Mouse (Mus musculus) heart, embryonic 11.5 days (tissue): Measurements from ENCODE around the gene Lrrn4cl. TPM values are rescaled to one million over a fixed set of nuclear protein-coding genes. Genes with fewer than 3 reads are reported as not detected.
"Not testable (repeated sequence)": the region's sequence is repeated elsewhere in the genome, so short reads cannot be mapped to it uniquely, and the experiment has no call there.

Source experiments
- ATAC-seq: fragments of 200-750 bp; cut with Nextera tagmentation; replicated peaks from 2 replicates; pipeline ENCODE4 v1.8.0; 2017; ENCODE audit warnings: moderate library complexity; ENCODE audit not compliant: insufficient number of reproducible peaks, low FRiP score, low TSS enrichment
- H3K27ac ChIP-seq: fragments of 300-500 bp; sonication (generic); 2 replicates; pipeline ENCODE4 v1.5.1; 2014; ENCODE audit warnings: mild to moderate bottlenecking, low read depth, low read length
- H3K27me3 ChIP-seq: fragments of 300-500 bp; sonication (generic); 2 replicates; pipeline ENCODE4 v1.6.1; 2014; ENCODE audit warnings: mild to moderate bottlenecking, low read length, mixed read lengths; ENCODE audit not compliant: control insufficient read depth, insufficient read depth
- H3K36me3 ChIP-seq: fragments of 300-500 bp; sonication (generic); 2 replicates; pipeline ENCODE4 v1.6.1; 2014; ENCODE audit warnings: mild to moderate bottlenecking, low read length, moderate library complexity, mixed read lengths; ENCODE audit not compliant: control insufficient read depth, insufficient read depth
- H3K4me1 ChIP-seq: fragments of 300-500 bp; sonication (generic); 2 replicates; pipeline ENCODE4 v1.6.1; 2014; ENCODE audit warnings: low read length; ENCODE audit not compliant: control insufficient read depth, insufficient read depth
- H3K4me2 ChIP-seq: fragments of 300-500 bp; sonication (generic); 2 replicates; pipeline ENCODE4 v1.6.1; 2014; ENCODE audit warnings: mild to moderate bottlenecking, moderate library complexity
- H3K4me3 ChIP-seq: fragments of 300-500 bp; sonication (generic); 2 replicates; pipeline ENCODE4 v1.5.1; 2014; ENCODE audit warnings: low read depth, low read length
- H3K9ac ChIP-seq: fragments of 300-500 bp; sonication (generic); 2 replicates; pipeline ENCODE4 v1.6.1; 2014; ENCODE audit warnings: mild to moderate bottlenecking, low read depth, low read length, moderate library complexity
- H3K9me3 ChIP-seq: fragments of 300-500 bp; sonication (generic); replicated peaks from 2 replicates; pipeline ENCODE4 v1.6.1; 2016; ENCODE audit warnings: low read length; ENCODE audit not compliant: control insufficient read depth
- WGBS: fragments of 180-500 bp; shearing (Covaris S2); extraction: QIAGEN DNeasy Blood & Tissue Kit; methylation state at CpG from one replicate; pipeline ENCODE4 v1.1.7; 2014; ENCODE audit not compliant: insufficient replicate concordance; 5-methylcytosine and 5-hydroxymethylcytosine counted together
- polyA plus RNA-seq: library from polyadenylated mRNA; unstranded; fragments of >200 nt; fragmentation: Nextera tagmentation; extraction: Ambion mirVana; gene quantifications from 2 replicates; pipeline ENCODE4 v1.2.1, GENCODE M21; 2014

Gene Lrrn4cl
- polyA plus RNA-seq, 1 experiment from 2014 or later: 0.33 TPM

GRCm38 (mm10) chr19:8870381-8870780, 19.8 kb downstream of the Lrrn4cl start:
- H3K27me3 ChIP-seq, H3K4me1 ChIP-seq, H3K36me3 ChIP-seq, H3K9me3 ChIP-seq, H3K27ac ChIP-seq, ATAC-seq, H3K9ac ChIP-seq: not testable (repeated sequence)
- Histone ChIP-seq H3K4me3 (peak overlapping the region; percentile 80; the same call in 1 of the 2 replicates), H3K4me2 (peak overlapping the region; percentile 91)
- WGBS: 56% methylated on average over 3 of the region's 3 CpGs

- H3K9ac ChIP-seq: peak overlapping the region; percentile 80
- H3K4me1 ChIP-seq: peaks cover 6% of the 10 kb centered on the region
- WGBS: 47% methylated on average over 9 of the region's 9 CpGs
- H3K27me3 ChIP-seq: no peaks in the 10 kb centered on the region
- peak overlapping the region; percentile 91 for H3K4me2 ChIP-seq
- peak overlapping the region; percentile 80 for H3K4me3 ChIP-seq
- no peak; the same call in 1 of the 2 replicates for ATAC-seq
- H3K36me3 ChIP-seq: peaks cover 5% of the 10 kb centered on the region; the same call in 1 of the 2 replicates
- peak overlapping the region; percentile 76 for H3K27ac ChIP-seq
- no peaks in the 10 kb centered on the region for H3K9me3 ChIP-seq
Measured at GRCm38 (mm10) chr19:8870838-8871237, 20.3 kb downstream of the Lrrn4cl start.

- Histone ChIP-seq H3K27ac (peak within 1 kb of the TSS; percentile 82), H3K9ac (peak within 1 kb of the TSS; percentile 80), H3K4me2 (peak within 1 kb of the TSS; percentile 91), H3K9me3 (no peaks in the 10 kb centered on the region), H3K36me3 (peaks cover 7% of the 10 kb centered on the region; the same call in 1 of the 2 replicates), H3K4me3 (peak within 1 kb of the TSS; percentile 80), H3K4me1 (peaks cover 6% of the 10 kb centered on the region), H3K27me3 (no peaks in the 10 kb centered on the region)
- peak; percentile 97 for ATAC-seq
- WGBS: under 1% methylated on average over 59 of the region's 59 CpGs
Measured at GRCm38 (mm10) chr19:8871267-8872186, 21.0 kb downstream of the Lrrn4cl start, which contains the start of gene Ubxn1. Gene Ubxn1 (plus strand): TSS chr19:8871496.

GRCm38 (mm10) chr19:8872266-8872840, 21.8 kb downstream of the Lrrn4cl start:
- H3K36me3 ChIP-seq: peaks cover 7% of the 10 kb centered on the region; the same call in 1 of the 2 replicates
- H3K9me3 ChIP-seq: no peaks in the 10 kb centered on the region
- peak overlapping the region; percentile 80 for H3K9ac ChIP-seq
- no peak for ATAC-seq
- H3K27me3 ChIP-seq: no peaks in the 10 kb centered on the region
- H3K27ac ChIP-seq: peak overlapping the region; percentile 82; the same call in 1 of the 2 replicates
- peak overlapping the region; percentile 91 for H3K4me2 ChIP-seq
- H3K4me1 ChIP-seq: peaks cover 6% of the 10 kb centered on the region
- H3K4me3 ChIP-seq: peak overlapping the region; percentile 80
- WGBS: 73% methylated on average over 10 of the region's 10 CpGs

GRCm38 (mm10) chr19:8875031-8875430, 24.5 kb downstream of the Lrrn4cl start:
- H3K9ac ChIP-seq: no peak overlapping the region
- H3K27ac ChIP-seq: no peak overlapping the region
- H3K27me3 ChIP-seq: no peaks in the 10 kb centered on the region
- peaks cover 9% of the 10 kb centered on the region; the same call in 1 of the 2 replicates for H3K36me3 ChIP-seq
- no peak for ATAC-seq
- peaks cover 14% of the 10 kb centered on the region for H3K4me1 ChIP-seq
- WGBS: 89% methylated on average over 7 of the region's 7 CpGs
- no peak overlapping the region for H3K4me2 ChIP-seq
- H3K4me3 ChIP-seq: no peak overlapping the region
- no peaks in the 10 kb centered on the region for H3K9me3 ChIP-seq

- H3K27ac ChIP-seq: peak within 1 kb of the TSS; percentile 63
- peaks cover 7% of the 10 kb centered on the region; the same call in 1 of the 2 replicates for H3K4me1 ChIP-seq
- H3K9ac ChIP-seq: peak within 1 kb of the TSS; percentile 82
- peaks cover 5% of the 10 kb centered on the region; the same call in 1 of the 2 replicates for H3K36me3 ChIP-seq
- no peaks in the 10 kb centered on the region for H3K9me3 ChIP-seq
- ATAC-seq: peak; percentile 91
- no peaks in the 10 kb centered on the region for H3K27me3 ChIP-seq
- H3K4me3 ChIP-seq: peak within 1 kb of the TSS; percentile 70
- H3K4me2 ChIP-seq: peak within 1 kb of the TSS; percentile 73
- WGBS: under 1% methylated on average over 42 of the region's 42 CpGs
Measured at GRCm38 (mm10) chr19:8880311-8881033, 29.9 kb downstream of the Lrrn4cl start, which contains the start of gene Uqcc3. Gene Uqcc3 (minus strand): TSS chr19:8880923.

GRCm38 (mm10) chr19:8881034-8881392, 30.4 kb downstream of the Lrrn4cl start:
- Histone ChIP-seq H3K4me3 (peak overlapping the region; percentile 70), H3K4me2 (peak overlapping the region; percentile 73), H3K36me3 (0 out of 2 replicates have a peak, but pooled peaks cover 2% of the 10 kb centered on the region), H3K27me3 (no peaks in the 10 kb centered on the region), H3K9me3 (no peaks in the 10 kb centered on the region), H3K9ac (peak overlapping the region; percentile 82; the same call in 1 of the 2 replicates), H3K4me1 (peaks cover 7% of the 10 kb centered on the region; the same call in 1 of the 2 replicates), H3K27ac (no peak overlapping the region)
- no peak for ATAC-seq
- WGBS: 24% methylated on average over 3 of the region's 3 CpGs

GRCm38 (mm10) chr19:8883616-8884015, 33.0 kb downstream of the Lrrn4cl start, which contains the start of the genes Lbhd1 and Gm49403:
Gene Lbhd1 (plus strand): TSS chr19:8883732.
Gene Gm49403 (plus strand): TSS chr19:8883930.
- Histone ChIP-seq H3K4me3 (no peak within 1 kb of the TSS), H3K9me3 (no peaks in the 10 kb centered on the region), H3K4me2 (no peak within 1 kb of the TSS), H3K4me1 (peaks cover 11% of the 10 kb centered on the region; the same call in 1 of the 2 replicates), H3K27ac (no peak within 1 kb of the TSS), H3K36me3 (0 out of 2 replicates have a peak, but pooled peaks cover under 1% of the 10 kb centered on the region), H3K27me3 (no peaks in the 10 kb centered on the region), H3K9ac (no peak within 1 kb of the TSS)
- no peak for ATAC-seq
- whole genome bisulfite sequencing: 70% methylated on average over 3 of the region's 3 CpGs
